Mouse (Mus musculus): ENCODE results near the gene Itpr3. TPM values are rescaled to one million over a fixed set of nuclear protein-coding genes. Genes with fewer than 3 reads are reported as not detected.
A peak's percentile ranks its signal among the peaks of the same experiment; 100 is the strongest.

The Itpr3 gene
- total RNA-seq, 2 experiments from 2014 or later: 1.6 to 2.4 TPM

DNA sequence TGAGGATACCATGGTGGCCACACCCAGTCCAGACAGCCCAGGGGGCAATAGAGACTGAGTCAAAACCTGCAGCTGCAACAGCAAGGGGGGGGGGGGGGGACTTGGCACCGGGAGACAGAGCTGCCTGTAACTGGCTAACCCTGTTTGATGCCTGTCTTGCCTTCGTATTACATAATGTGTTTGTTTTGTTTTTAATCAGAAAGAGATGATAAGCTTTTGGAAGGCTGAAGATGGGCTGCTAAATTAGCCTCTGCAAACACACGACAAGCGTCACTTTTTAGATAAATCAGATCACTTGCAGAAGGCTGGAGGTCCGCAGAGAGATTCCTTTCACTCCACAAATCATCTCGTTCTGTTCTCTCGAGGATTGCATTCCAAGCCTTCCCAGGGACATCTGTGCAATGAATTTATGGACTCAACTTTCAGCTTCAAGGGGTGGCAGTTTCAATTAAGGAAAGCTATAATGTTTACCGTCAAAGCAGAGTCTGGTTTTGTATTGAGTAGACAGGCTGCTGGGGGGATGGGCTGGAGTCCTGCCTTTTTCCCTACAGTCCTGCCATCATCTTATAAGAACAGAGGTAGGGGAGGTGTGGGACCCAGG, 89.3 kb downstream of the Itpr3 start:
- no peak for DNase-seq

DNA sequence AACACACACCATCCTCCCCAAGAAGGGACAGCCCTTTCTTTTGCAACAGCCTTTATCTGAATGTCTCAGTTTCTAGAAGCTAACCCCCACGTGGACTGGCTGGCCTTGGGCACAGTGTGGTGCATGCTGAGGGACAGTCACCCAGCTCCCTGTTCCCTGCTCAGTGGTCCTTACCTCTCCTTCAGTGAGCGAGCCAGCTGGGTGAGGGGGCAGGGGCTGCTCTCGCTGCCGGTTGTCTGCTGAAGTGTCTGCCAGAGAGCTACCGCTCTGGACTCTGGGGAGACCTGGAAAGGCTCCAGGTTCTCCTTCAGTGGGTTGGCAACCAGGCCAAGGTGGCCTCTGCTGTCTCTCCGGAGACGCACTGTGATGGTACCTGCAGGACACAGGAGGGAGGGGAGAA, 93.8 kb downstream of the Itpr3 start:
- no peak for DNase-seq

DNA sequence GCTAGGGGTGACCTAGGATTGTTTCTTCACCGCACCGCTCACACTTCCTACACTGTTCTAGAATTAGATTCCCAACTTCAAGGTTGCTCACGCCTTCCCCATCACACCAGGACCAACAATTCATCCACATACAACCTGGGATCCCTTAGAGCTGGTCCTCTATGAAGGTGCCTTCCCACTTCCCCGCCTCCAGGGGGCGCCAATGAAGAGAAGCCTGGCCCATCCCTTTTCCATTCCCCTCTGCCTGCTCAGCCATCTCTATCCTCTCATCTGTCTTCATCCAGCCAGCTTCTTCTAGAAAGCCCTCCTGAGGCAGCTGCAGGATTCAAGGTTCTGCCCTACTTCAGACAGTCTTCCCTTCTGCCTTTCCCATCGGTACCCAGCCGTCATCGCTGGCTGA, 94.3 kb downstream of the Itpr3 start:
- DNase-seq: no peak

DNA sequence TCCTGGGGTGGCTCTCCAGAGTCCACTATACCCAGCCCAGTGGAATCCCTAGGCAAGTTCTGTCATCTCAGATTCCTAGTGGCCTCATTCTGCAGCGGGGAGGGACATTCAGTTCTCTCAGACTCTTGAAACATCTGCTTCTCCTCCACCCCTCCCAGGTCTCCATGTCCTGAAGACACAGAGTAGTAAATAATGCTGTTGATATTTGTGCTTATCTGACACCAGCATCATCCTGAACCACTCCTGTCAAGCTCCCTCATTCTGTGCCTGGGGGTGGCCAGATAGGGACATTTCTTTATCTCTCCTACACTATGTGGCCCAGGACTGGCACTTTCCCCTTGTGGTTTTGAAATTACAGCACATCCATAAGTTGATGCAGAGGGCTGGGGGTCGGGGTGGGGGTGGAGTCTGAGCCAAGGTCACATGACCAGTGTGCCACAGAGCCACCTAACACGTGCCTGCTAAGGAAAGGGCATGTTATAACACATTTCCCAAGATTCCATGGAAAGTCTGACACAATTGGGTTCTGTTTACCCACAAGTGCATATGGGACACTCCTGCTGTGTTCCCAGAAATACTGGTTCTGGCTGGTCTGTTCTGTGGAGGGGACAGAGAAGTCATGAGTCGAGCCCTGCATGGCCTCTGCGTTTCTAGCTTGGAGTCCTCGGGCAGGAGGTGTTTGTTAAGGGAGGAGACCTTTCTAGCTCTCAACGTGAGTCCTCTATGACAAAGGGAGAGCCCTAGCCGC, 96.0 kb downstream of the Itpr3 start:
- peak; percentile 64 for DNase-seq

DNA sequence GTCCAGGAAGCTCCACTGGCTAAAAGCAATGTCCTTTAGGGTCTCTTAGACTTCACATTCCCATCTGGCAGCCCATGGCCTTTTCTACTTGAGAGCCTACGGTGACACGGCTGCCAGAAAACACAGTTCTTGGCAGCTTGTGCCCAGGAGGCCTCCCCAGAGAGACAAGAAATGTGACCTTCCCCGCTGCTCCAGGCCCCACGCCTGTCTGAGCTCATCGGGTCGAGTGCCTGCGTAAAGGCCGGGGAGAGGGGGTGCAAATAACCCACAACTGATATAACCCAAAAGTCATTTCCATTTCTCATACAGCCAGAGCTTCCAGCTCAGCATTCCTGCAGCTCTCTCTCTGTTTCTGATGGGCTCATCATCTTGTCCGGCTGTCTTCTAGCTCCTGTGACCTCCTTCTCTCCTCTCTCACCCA, 96.7 kb downstream of the Itpr3 start:
- DNase-seq: peak; percentile 86

DNA sequence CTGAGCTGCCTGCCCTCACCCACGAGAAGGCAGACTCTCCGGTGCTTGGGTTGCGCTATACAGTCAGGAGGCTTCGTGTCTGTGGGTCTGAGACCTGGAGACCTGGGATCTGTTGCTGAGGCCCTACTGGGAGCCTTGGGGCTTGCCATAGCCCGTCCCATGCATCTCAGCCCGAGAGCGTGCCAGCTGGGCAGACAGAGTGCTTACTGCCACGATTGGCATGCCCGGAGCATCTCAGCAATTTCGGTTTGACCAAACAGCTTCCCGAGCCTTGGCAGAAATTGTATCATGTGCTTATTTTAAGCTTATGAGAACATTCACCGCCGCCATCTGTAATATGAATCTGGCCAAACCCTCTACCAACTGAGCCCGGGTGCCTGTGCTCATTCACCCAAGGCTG, 97.2 kb downstream of the Itpr3 start:
- peak; percentile 85 for DNase-seq

DNA sequence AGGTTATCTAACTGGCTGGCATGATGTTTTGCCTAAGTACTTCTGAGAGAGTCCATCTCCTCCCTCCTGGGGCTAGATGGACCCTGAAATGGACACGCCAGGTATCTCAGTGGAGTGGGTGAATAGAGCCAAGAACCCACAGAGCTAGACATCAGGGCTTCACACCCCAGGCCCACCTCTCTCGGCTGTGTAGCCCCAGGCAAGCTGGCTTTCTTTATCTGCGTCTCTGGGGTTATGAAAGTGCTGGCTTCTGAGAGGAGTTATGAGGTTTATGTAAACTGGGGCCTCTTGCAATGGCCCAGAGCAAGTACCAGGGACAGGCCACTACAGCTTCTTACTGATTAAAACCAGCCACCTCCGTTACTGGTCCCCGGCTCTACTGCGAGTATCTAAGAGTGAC, 97.8 kb downstream of the Itpr3 start:
- DNase-seq: no peak

DNA sequence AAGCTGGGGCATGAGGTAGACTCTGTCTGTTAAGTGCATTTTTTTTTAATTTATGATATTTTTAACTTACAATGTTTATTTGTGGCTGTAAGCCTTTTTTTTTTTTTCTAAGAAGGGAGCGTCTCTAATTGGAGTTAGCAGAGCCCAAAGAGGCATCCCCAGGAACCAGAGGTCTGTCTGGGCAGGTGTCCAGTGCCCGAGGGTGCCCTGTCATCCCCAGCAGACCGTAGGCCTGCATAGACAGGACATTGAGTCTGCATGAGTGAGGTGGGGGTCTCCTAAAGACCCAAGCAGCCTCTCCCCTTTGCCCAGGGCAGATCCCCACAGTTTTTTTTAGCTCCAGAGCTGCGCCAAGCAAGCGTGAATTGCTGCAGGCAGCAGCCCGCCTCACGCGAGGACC, 98.6 kb downstream of the Itpr3 start:
- DNase-seq: no peak

DNA sequence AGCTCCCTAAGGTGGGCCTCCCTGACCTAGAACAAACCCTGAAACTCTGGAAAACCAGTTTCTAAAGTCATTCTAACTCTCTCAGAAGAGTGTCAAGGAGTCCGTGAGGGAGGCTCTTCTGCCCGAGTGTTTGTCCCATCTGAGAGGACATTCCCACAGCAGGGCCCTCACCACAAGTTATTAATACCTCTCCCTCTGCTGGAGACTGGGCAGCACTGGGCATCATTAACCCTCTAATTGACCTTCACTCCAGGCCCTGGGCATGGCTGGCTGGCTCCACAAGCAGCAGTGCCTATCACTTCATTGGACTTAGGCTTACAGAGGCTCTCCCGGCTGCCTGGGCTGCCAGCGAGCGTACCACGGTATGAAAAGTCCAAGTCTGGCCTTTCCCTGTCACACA, 101.3 kb downstream of the Itpr3 start:
- peak; percentile 66 for DNase-seq

DNA sequence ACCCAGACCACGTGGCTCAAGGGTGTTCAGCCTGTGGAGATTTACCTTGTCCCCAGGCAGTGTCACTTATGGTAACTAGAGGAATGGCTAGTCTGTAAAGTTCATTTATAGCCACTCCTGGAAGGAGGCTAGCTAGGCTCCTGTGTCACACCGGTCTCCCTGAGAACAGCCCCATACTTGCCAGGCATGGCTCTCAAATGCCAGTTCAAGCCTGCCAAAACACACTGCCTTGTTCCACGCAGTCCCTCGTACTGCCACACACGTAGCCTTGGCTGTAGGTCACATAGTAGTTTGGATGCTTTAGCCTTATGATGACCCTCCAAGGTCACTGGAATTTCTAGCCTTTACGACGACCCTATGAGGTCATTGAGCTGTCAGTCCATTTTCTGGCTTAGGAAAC, 102.1 kb downstream of the Itpr3 start:
- peak; percentile 83 for DNase-seq

DNA sequence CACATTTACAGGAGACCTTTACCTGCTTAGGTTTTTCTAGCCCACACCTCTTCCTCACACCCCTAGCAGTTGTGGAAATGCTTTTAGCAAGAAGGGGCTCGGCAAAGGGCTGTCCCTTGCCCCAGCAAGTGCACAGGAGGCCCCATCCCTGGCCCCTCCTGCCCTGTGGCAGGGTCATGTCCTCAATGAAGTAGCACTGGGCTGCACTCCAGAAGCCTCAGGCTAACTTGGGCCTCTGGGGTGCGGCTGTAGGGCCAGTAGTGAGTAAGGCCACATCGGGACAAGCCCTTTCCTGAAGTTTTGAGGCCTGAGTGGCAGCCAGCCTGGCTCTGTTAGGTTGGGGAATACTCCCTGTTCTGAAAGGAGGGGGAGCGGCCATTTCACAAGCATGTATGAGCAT, 103.8 kb downstream of the Itpr3 start:
- peak; percentile 86 for DNase-seq

DNA sequence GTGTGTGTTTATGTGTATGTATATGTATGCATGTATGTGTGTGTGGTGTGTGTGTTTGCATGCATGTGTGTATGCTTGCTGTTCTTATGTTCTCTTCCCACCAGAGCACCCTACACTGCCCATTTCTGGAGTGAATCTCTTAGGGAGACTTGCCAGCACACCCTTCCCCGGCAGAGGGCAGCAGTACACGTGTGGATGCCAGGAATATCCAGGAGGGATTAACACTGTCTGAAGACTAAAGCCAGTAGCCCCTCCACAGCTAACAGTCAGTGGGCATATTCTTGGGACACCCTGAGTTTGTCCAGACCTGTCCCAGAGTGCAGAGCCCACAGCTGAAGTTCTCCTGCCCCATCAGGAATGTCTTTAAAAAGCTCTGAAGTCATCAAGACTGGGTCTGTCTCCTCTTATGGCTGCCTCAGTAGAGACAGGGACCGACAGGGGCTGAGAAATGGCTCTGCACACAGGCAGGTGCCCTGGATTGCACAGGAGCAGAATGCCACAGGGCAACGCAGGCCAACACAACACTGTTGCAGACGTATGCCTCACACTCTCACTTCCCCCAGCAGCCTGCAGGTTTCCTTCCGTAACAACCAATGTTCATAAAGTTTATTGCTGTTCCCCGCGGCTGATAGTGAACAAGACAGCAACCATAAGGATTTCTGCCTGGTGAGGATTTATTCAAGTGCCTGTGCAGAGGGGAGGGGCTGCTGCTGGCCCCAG, 108.1 kb downstream of the Itpr3 start:
- DNase-seq: peak; percentile 55

DNA sequence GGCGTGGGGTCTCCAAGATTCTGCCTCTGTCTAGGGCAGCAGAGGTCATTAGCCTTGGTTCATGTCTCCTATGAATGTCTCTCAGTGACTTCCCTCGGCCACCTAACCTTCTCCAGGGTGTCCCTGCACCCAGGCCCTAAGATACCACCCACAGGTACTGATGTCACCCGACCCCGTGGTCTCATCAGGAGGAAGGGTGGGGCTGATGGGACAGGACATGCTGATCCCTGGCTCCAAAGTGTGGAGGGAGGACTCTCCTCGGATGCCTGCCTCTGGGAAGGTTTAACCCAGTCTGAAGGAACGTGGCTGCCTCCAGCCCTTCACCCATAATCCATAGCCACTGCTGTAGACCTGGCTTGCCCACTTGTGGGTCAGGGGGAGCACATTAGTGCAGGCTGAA, 109.8 kb downstream of the Itpr3 start:
- DNase-seq: peak; percentile 85

DNA sequence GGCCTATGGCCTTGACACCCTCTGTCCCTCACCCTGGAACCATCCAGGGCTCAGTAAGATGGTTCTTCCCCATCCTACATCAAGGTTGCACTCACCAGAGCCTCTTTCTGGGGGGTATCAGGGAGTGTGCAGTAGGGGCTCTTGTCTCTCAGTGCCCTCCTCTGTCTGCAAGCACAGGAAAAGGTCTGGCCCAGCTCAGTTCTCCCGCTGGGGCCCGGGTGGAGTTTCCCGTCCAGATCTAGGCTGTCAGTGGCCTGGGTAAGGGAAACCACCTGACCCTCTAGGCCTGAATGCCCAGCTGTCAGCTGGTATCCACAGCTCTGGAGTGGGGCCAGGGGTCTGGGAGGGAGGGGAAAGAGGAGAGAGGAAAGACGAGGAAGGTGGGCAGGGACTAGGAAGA, 110.4 kb downstream of the Itpr3 start, which contains the start of gene Ip6k3:
Gene Ip6k3 (minus strand): TSS at position 251 of the 400 bp plus-strand sequence.
- peak; percentile 83 for DNase-seq

DNA sequence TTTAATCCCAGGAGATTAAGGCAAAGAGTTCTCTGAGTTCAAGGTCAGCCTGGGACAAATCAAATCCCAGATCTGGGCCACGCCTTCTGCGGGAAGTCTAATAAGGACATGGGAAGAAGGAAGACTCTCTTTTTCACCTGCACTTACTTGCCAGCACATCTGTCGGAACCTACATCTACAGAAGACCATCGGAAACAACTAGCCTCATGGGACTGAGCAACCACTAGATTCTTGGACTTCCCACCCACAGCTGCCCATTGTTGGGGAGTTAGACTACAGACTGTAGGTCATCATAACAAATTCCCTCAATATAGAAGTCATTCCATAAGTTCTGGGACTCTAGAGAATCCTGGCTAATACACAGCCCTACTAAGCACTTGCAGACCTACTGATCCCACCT, 111.5 kb downstream of the Itpr3 start:
- DNase-seq: no peak

DNA sequence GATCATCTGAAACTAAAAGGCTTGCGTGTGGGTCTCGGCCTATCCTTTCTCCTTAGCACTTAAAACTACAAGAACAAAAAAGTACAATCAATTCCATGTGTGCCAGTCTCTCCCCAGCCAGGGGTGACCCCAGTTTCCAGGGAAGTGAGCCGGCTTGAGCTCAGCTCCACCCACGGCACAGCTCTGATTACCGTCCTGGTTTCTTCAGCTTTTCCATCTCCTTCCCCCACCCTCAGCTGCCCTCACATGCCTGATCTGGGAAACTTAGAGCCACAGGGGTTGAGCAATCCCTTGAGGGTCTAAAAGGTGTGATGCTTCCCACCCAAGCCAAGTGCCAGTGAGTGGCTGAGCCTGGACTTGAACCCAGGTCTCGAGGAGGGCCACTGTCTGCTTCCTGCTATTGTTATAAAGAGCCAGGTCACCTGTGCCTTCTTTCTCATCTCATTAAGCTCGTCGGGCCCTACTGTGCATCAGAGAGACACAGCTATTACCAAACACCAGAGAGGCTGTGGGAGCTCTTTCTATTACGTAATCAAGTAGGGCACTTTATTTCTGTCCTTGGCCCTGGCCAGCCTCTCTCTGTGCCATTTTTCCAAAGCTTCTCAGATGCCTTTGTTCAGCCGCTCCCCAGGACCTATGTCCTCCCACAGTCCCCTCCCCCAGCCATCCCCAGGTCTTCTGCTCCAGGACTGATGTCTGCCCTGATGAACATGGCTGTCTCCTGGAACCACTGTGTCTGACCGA, 113.0 kb downstream of the Itpr3 start:
- DNase-seq: peak; percentile 54

DNA sequence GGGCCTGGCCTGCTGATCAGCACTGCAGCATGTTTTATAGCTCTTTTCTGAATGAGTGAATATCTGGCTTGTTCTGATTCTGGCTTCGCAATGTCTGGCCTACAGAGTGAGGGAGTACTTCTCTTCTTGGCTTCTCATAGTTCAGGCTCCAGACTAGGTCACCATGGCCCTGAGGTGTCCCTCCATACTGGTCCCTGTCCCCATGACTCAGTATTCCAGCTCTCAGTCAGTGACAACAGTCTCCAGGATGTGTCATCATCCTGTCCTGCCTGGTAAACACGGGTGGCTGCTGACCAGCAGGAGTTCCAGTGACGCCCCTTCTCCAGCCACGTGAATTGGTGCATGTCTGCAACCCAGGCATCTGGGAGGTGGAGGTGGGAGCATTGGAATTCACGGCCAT, 114.0 kb downstream of the Itpr3 start:
- no peak for DNase-seq

Small RNAs within 50 kb of the gene (microRNA-seq; reads per million reads assigned to microRNA genes)
- 0 reads per million in 2 experiments for gene Mir7677 (ENCODE audit: borderline replicate concordance in 2 of 2)

Other genes starting within 250 kb of the Itpr3 start
- not detected for gene Nkx2-5, start 212.3 kb upstream of the Itpr3 start, total RNA-seq (2021)
- gene Kifc5b, start 140.2 kb upstream of the Itpr3 start, total RNA-seq (2021): under 1 TPM; 0.31 to 0.56 TPM
- gene Phf1, start 124.3 kb upstream of the Itpr3 start, total RNA-seq (2021): 1 to 10 TPM; 5.1 to 5.9 TPM
- 10 to 100 TPM; 83.7 to 87.0 TPM for gene Cuta, start 117.7 kb upstream of the Itpr3 start, total RNA-seq (2021)
- 1 to 10 TPM; 2.7 to 4.7 TPM for gene Syngap1, start 116.1 kb upstream of the Itpr3 start, total RNA-seq (2021)
- gene Zbtb9, start 84.1 kb upstream of the Itpr3 start, total RNA-seq (2021): under 1 TPM; 0.43 to 0.92 TPM
- gene Bak1, start 28.3 kb upstream of the Itpr3 start, total RNA-seq (2021): 10 to 100 TPM; 16.9 to 21.0 TPM
- gene Uqcc2, start 76.6 kb downstream of the Itpr3 start, total RNA-seq (2021): 100 to 1,000 TPM; 356 to 366 TPM
- gene Ip6k3, start 110.5 kb downstream of the Itpr3 start, total RNA-seq (2021): 10 to 100 TPM; 73.4 to 94.9 TPM
- gene Lemd2, start 147.2 kb downstream of the Itpr3 start, total RNA-seq (2021): 10 to 100 TPM; 18.0 to 21.8 TPM

Measured in gastrocnemius, postnatal 25 days (tissue).